Mouse (Mus musculus) embryo, embryonic 10.5 days (tissue): ENCODE measurements around the gene Grip2.
A peak's percentile ranks its signal among the peaks of the same experiment; 100 is the strongest.

ENCODE experiments used
- DNase-seq: peaks from one replicate; pipeline ENCODE4 v3.0.0-alpha.2; 2015; ENCODE audit warnings: low spot score

Gene Grip2

GRCm38 (mm10) chr6:91827016-91827570 is at the start of gene Grip2:
TSS of gene Grip2 (minus strand) at chr6:91827250.
- DNase-seq = no peak

- DNase-seq = no peak
These were observed 45.7 kb upstream of the Grip2 start for GRCm38 (mm10) chr6:91872781-91873180.

DNA sequence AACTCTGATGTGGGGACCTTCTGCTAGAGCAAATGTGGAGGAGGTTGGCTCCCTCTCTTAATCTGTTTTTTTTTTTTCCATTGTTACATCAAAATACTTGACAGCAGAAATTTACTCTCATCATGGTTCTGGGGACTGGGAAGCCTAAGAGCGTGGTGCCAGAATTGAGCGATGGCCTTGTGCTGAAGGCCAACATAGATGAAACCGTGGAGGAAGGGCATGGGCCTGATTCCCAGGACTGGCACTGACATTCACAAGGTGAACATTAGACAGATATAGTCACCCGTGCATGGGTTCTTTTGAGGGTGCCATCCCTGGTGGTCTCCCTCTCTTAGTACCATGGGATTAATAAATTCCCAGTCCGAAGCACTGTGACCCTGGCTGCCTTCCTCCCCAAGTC is 41.0 kb upstream of the Grip2 start:
- no peak for DNase-seq

- no peak for DNase-seq
These were observed 38.6 kb upstream of the Grip2 start for GRCm38 (mm10) chr6:91865601-91866000.

GRCm38 (mm10) chr6:91864595-91864994 is 37.5 kb upstream of the Grip2 start:
- no peak for DNase-seq

GRCm38 (mm10) chr6:91862848-91863247 is 35.8 kb upstream of the Grip2 start:
- no peak for DNase-seq

DNA sequence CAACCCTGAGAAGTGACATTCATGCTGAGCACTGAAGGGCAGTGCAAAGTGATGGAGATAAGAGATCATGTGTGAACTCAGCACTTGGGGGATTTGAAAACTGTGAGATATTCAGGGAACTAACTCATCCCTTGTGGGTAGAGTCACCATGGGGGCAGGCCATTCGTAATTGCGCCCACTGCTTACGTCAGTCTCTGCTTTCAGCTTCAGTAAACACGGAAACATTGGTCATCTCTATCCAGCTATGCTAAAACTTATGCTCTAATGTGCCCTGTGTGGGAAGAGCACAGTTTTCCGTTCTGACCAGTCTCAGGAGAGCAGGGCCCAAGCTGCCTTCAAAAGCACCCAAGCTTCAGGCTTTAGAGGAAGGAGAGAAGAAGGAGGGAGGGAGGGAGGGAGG is 31.3 kb upstream of the Grip2 start:
- no peak for DNase-seq

- DNase-seq = peak; percentile 78
These were observed 25.5 kb upstream of the Grip2 start for GRCm38 (mm10) chr6:91852550-91852949.

- DNase-seq = peak; percentile 23
These were observed 16.6 kb upstream of the Grip2 start for GRCm38 (mm10) chr6:91843628-91844153.

- DNase-seq = no peak
These were observed 16.0 kb upstream of the Grip2 start for GRCm38 (mm10) chr6:91842897-91843627.

DNA sequence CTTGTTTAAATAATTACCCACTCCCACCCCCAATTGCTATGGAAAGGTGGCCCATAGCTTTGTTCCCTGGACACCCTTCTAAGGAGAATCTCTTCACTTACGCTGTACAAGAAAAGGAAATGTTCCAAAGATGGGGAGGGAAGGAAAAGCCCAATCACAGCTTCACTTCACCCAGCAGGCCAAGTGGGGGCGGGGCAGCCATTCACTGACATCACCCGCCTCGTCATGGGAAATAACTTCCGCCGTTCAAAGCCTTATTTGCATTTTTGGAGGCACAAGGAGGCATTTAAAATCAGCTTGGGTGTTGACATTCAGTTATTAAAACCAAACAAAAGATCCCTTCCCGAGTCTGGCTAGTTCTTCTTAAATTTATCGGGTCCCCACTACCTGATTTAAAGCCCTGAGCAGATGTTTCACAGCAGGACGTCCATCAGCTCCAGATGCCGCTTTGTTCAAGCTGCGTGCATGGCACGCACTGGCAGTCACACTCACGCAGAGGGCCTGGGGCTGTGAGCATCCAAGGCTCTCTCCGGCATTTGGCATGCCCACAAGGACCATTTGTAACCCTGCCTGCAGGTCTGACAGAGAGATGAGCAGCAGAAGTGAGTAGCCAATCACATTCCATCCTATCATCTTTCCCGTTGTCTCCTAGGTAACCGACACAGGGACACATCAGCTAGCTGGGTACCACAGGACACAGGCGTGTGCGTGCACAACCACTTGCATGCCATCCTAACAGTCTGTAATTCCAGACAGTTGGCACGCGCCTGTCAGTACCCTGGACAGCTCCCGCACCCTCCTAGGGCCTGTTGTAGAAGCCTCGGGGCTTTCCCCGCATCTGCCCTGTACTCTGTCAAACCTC is 12.2 kb upstream of the Grip2 start:
- DNase-seq = peak; percentile 82

- peak; percentile 33 for DNase-seq
These were observed 5.9 kb upstream of the Grip2 start for GRCm38 (mm10) chr6:91832863-91833440.

- DNase-seq = no peak
These were observed 876 bp upstream of the Grip2 start for GRCm38 (mm10) chr6:91827926-91828325.

DNA sequence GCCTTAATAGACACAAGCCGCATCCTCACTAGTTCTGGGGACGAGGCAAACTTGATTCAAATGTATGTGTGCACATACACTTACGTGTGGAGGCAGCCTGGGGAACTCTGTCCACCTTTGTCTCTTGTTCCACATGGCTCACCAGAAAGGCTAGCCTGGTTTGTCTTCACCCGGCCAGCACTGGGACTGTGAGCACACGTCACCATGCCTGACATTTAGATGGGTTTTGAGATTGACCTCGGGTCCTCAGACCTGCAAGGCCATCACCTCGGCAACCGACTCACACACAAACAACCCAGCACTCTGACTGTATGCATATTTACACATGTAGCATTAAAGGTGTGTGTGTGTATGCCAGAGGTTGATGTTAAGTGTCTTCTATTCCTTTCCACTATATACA is 8.8 kb downstream of the Grip2 start:
- no peak for DNase-seq

DNA sequence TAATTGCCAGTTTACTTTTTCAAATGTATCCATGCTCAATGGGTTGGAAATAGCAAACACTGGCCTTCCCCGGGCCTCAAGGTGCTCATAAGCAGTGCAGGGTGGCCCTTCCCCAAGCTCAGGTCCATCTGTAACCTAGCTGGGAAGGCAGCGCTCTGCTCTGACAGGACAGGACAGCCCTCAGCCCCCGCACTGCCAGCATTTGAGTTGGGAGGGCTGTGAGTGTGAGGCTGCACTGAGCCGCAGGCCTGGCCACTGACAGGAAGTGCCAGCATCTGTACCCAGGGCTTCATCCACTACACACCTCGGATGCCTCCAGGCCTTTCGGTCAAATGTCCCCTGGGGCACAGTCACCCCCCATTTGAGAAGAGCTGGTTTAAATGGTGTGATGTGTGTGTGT is 11.1 kb downstream of the Grip2 start:
- no peak for DNase-seq

DNA sequence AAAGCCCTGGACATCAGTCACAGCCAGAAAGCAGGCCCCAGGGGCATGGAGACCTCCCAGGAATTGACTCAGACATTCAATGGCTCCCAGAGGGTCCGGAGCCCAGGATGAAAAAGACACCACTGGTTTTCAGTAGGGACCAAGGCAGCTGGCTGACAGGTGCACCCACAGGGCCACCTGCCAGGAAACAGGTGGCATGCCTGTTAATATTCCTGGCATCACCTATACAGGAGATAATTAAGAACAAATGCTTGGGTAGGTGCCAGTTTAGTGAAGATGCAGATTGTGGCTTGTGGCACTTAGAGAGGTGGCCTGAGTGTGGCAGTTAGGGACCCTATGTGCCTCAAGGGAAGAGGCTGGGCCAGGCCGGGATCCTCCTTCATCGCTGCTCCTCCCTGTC is 13.4 kb downstream of the Grip2 start:
- no peak for DNase-seq

- DNase-seq = no peak
These were observed 17.0 kb downstream of the Grip2 start for GRCm38 (mm10) chr6:91810007-91810406.

GRCm38 (mm10) chr6:91808022-91808421 is 19.0 kb downstream of the Grip2 start:
- no peak for DNase-seq

DNA sequence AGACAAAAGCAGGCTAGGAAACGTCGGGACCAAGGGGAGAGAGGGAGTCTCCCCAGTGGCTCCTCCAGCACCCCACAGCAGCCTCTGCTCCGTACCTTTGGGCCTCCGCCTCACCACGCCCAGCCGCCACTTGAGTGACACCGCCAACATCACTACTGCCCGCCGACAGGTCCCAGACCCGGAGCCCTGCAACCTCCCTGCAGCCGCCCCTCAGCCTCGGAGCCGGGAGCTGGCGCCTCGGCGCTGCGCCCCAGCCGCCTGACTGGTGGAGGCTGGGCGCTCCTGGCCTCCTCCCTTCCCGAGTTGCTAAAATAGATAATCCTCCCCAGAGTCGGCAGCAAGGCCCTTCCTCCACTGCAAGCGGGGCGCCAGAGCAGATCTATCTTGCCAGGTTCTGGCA is 19.9 kb downstream of the Grip2 start:
- DNase-seq = peak; percentile 27

- DNase-seq = no peak
These were observed 22.9 kb downstream of the Grip2 start for GRCm38 (mm10) chr6:91804177-91804576.

GRCm38 (mm10) chr6:91798496-91798895 is 28.6 kb downstream of the Grip2 start:
- no peak for DNase-seq

DNA sequence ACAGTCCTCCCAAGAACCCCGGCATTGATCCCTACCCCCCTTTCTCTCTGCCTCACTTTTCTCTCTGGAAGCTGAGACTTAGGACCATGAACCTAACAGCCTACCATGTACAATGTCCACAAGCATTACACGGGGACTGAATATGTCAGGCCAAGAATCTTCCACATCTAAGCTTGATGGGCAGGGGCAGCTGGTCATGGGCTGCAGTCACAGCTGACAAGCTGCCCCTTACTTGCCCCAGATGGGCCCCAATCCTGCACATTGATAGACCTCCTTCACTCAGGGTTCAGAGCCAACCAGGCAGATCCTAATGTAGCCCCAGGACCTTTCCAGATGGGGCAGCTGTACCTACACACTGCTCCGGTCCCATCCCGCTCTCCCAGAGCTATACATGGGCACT is 30.3 kb downstream of the Grip2 start:
- DNase-seq = no peak
